Mouse (Mus musculus) urinary bladder, postnatal 10 days (tissue): ENCODE results near the gene Kcnk2.

ENCODE experiments used
- DNase-seq: peaks from one replicate; pipeline ENCODE4 v3.0.0; 2022; ENCODE audit warnings: low spot score

Kcnk2 gene

GRCm38 (mm10) chr1:189402223-189402943 is at the start of gene Kcnk2:
Gene Kcnk2 (minus strand): TSS chr1:189402273.
- DNase-seq, result no peak

GRCm38 (mm10) chr1:189440741-189441140 is 38.7 kb upstream of the Kcnk2 start:
- no peak for DNase-seq

- DNase-seq, result no peak
Observed at GRCm38 (mm10) chr1:189437126-189437525, 35.1 kb upstream of the Kcnk2 start.

- no peak for DNase-seq
Observed at GRCm38 (mm10) chr1:189435452-189435851, 33.4 kb upstream of the Kcnk2 start.

- no peak for DNase-seq
Observed at GRCm38 (mm10) chr1:189431479-189431878, 29.4 kb upstream of the Kcnk2 start.

- no peak for DNase-seq
Observed at GRCm38 (mm10) chr1:189430534-189430933, 28.5 kb upstream of the Kcnk2 start.

GRCm38 (mm10) chr1:189429566-189429965 is 27.5 kb upstream of the Kcnk2 start:
- DNase-seq, result no peak

- DNase-seq, result no peak
Observed at GRCm38 (mm10) chr1:189426252-189426651, 24.2 kb upstream of the Kcnk2 start.

- no peak for DNase-seq
Observed at GRCm38 (mm10) chr1:189419914-189420313, 17.8 kb upstream of the Kcnk2 start.

GRCm38 (mm10) chr1:189409906-189410305 is 7.8 kb upstream of the Kcnk2 start:
- no peak for DNase-seq

GRCm38 (mm10) chr1:189405221-189405620 is 3.1 kb upstream of the Kcnk2 start:
- no peak for DNase-seq

GRCm38 (mm10) chr1:189403546-189403945 is 1.5 kb upstream of the Kcnk2 start:
- DNase-seq, result no peak

GRCm38 (mm10) chr1:189403139-189403538 is 1.1 kb upstream of the Kcnk2 start:
- no peak for DNase-seq

- DNase-seq, result no peak
Observed at GRCm38 (mm10) chr1:189386848-189387247, 15.2 kb downstream of the Kcnk2 start.

GRCm38 (mm10) chr1:189386141-189386540 is 15.9 kb downstream of the Kcnk2 start:
- no peak for DNase-seq

- no peak for DNase-seq
Observed at GRCm38 (mm10) chr1:189367722-189368121, 34.4 kb downstream of the Kcnk2 start.

GRCm38 (mm10) chr1:189364188-189364587 is 37.9 kb downstream of the Kcnk2 start:
- DNase-seq, result no peak

GRCm38 (mm10) chr1:189362579-189362978 is 39.5 kb downstream of the Kcnk2 start:
- DNase-seq, result no peak

GRCm38 (mm10) chr1:189359699-189360098 is 42.4 kb downstream of the Kcnk2 start:
- no peak for DNase-seq

- DNase-seq, result no peak
Observed at GRCm38 (mm10) chr1:189353887-189354286, 48.2 kb downstream of the Kcnk2 start.

- DNase-seq, result no peak
Observed at GRCm38 (mm10) chr1:189351804-189352203, 50.3 kb downstream of the Kcnk2 start.

- DNase-seq, result no peak
Observed at GRCm38 (mm10) chr1:189349205-189349604, 52.9 kb downstream of the Kcnk2 start.

- no peak for DNase-seq
Observed at GRCm38 (mm10) chr1:189345166-189345565, 56.9 kb downstream of the Kcnk2 start.
